Mouse (Mus musculus): ENCODE results near the gene Hist2h4.
"Not testable (repeated sequence)": the region's sequence is repeated elsewhere in the genome, so short reads cannot be mapped to it uniquely, and the experiment has no call there.

Gene Hist2h4

DNA sequence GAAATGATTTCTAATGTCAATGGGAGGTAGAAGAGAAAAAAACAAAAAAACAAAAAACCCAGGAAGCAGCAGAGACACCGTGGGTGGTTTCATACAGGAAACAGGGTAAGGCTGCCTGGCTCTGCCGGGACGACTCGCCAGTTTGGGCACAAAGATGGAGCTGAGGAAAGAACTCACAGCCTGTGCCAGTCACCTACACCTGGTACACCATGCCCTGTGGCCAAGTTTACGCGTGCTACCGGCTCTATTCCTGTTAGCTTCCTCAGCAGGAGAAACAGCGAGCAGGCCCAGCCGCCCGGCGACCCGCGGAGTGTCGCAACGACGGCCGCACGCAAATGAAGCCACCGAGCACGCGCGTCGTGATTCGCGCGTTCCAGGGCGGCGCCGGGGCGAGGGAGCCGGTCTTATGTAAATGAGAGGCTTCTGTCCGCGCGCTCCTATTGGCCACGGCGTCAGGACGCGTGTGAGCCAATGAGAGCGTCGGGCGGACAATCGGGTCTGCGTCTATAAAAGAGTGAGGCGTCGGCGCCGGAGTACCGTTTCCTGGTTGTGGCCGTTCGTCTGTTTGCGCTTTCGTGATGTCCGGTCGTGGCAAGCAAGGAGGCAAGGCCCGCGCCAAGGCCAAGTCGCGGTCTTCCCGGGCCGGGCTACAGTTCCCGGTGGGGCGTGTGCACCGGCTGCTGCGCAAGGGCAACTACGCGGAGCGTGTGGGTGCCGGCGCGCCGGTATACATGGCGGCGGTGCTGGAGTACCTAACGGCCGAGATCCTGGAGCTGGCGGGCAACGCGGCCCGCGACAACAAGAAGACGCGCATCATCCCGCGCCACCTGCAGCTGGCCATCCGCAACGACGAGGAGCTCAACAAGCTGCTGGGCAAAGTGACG, 17.9 kb downstream of the Hist2h4 start, which contains the start of gene Hist2h2aa1:
Gene Hist2h2aa1, plus strand, starts transcription at position 495 of the 884 bp plus-strand sequence.
- DNase-seq: peak; percentile 84

GRCm38 (mm10) chr3:96243921-96244572, 19.1 kb downstream of the Hist2h4 start:
- DNase-seq: no peak

GRCm38 (mm10) chr3:96240799-96241197, 22.3 kb downstream of the Hist2h4 start:
- no peak for DNase-seq

GRCm38 (mm10) chr3:96239949-96240798, 22.9 kb downstream of the Hist2h4 start, which contains the start of gene Hist2h2aa2:
TSS of gene Hist2h2aa2 (minus strand) at chr3:96240276.
- DNase-seq: peak; percentile 86

- DNase-seq: not testable (repeated sequence)
These were observed 23.9 kb downstream of the Hist2h4 start, which contains the start of gene Hist2h3c2 for GRCm38 (mm10) chr3:96238954-96239793. TSS of gene Hist2h3c2 (minus strand) at chr3:96239127.

GRCm38 (mm10) chr3:96237904-96238511, 25.1 kb downstream of the Hist2h4 start:
- peak; percentile 73 for DNase-seq

DNA sequence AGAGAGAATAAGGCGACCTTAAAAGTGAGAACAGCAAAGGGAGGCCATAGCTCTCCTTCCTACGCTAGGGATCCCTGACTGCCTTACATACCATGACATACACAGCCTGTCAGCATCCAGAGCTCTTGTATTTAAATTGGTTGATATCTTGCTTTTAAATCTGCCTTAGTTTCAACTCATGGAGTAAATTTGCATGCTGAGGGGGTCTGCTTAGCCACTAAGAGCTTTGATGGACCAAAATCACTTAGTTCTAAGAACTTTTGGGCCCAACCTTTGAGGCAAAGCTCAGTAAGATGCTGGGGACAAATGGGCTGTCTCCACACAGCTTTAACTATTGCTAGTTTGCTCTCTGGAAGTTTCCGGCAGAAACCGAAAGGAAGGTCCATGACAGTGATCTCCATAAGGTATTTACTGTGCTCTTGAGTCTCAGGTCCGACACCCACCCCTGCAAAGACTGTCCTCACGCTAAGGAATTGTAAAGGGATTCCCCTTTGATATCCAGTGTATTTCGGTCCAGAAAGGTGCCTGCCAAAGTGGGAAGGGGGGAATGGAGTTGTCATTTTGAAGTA, 25.7 kb downstream of the Hist2h4 start:
- DNase-seq: peak; percentile 40

GRCm38 (mm10) chr3:96236834-96237334, 26.2 kb downstream of the Hist2h4 start:
- no peak for DNase-seq

- peak; percentile 15 for DNase-seq
These were observed 27.3 kb downstream of the Hist2h4 start for GRCm38 (mm10) chr3:96235836-96236235.

GRCm38 (mm10) chr3:96234914-96235313, 28.2 kb downstream of the Hist2h4 start:
- no peak for DNase-seq

- no peak for DNase-seq
These were observed 31.4 kb downstream of the Hist2h4 start for GRCm38 (mm10) chr3:96231758-96232120.

GRCm38 (mm10) chr3:96230910-96231757, 32.0 kb downstream of the Hist2h4 start:
- no peak for DNase-seq

- DNase-seq: no peak
These were observed 32.7 kb downstream of the Hist2h4 start for GRCm38 (mm10) chr3:96230404-96230803.

DNA sequence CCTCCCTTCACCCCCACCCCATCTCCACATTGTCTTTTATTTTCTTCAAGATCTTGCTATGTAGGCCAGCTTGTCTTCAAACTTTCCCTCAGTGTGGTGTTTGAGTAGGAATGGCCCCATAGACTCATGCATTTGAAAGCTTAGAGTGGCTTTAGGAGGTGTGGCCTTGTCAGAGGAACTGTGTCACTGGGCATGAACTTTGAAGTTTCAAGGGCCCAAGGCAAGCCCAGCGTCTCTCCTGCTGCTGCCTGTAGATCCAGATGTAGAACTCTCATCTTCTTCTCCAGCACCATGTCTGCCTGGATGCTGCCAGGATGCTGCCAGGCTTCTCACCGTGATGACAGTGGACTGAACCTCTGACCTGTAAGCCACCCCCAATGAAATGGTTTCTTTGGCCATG, 34.3 kb downstream of the Hist2h4 start:
- no peak for DNase-seq

- peak; percentile 39 for DNase-seq
These were observed 36.1 kb downstream of the Hist2h4 start for GRCm38 (mm10) chr3:96226695-96227648.

GRCm38 (mm10) chr3:96225421-96225820, 37.7 kb downstream of the Hist2h4 start:
- peak; percentile 47 for DNase-seq

DNA sequence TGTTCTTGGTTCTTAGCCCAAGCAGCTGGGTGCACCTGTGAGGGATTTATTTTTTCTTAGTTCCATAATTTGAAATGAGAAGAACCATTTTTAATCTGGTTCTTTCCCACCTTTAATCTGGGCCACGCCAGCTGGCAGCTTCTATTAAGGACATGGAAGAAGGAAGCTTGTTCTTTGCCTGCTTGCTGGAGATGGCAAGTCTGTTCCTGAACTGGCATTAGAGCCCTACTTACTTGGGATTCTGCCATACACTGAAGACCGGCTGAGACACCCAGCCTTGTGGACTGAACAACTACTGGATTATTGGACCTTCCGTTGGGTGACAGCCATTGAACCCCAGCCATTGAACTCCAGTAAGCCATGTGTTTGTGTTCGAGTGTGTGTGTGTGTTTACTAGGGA, 40.3 kb downstream of the Hist2h4 start:
- no peak for DNase-seq

- no peak for DNase-seq
These were observed 41.5 kb downstream of the Hist2h4 start for GRCm38 (mm10) chr3:96221640-96222038.

All from retina, postnatal 1 day (tissue).